Mouse (Mus musculus): ENCODE measurements around the gene Ptprh.
"Not testable (repeated sequence)": the region's sequence is repeated elsewhere in the genome, so short reads cannot be mapped to it uniquely, and the experiment has no call there.

Ptprh gene

DNA sequence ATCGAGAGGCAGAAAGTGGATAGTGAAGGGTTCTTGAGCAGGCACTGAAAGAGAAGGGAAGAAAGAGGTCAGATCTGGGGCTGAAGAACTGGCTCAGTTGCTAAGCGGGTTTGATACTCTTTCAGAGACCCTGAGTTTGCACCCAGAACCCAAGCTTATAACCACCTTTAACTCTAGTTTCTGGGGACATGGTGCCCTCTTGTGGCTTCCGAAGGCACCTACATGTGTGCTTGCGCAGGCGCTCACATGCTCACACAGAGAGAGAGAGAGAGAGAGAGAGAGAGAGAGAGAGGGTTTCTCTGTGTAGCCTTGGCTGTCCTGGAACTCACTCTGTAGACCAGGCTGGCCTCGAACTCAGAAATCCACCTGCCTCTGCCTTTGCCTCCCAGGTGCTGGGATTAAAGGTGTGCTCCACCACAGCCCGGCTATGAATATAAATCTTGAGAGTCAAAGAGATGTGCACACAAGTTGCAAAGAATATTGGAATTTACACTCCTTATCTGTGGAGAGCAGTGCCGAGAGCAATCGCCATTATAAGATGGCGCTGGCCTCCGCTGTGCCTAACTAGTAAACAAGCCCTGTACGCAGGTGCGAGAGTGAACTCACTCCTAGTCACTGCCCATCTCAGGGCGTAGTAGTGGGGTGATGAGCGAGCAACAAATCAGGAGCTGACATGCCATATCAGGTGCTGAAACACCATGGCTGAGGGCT lies 79.5 kb downstream of the Ptprh start, which contains the start of gene Tnni3:
TSS of gene Tnni3 (minus strand) at position 18 of the 711 bp plus-strand sequence.
- DNase-seq (ENCODE audit: extremely low spot score, low read depth, low spot score) = not testable (repeated sequence)

GRCm38 (mm10) chr7:4523205-4524130 lies 80.4 kb downstream of the Ptprh start:
- DNase-seq (ENCODE audit: extremely low spot score, low read depth, low spot score) = no peak

DNA sequence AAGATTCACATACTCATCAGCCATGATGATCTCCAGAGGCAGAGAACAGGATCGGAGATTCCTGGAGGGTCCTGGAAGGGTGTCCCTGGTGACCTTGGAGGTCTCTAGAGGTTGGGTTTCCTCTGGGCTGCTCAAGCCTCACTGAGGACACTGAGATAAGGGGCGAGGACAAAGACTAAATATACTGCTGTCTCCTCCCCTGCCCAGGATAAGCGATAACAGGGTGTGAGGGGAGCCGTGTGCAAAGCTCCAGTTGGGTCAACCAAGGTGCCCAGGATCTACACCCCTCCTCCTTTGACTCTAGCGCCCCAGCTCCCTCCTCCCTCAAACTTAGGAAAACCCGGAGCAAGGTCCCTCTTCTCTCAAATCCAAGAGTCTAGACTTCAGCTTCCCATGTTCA lies 81.5 kb downstream of the Ptprh start:
- DNase-seq (ENCODE audit: extremely low spot score, low read depth, low spot score) = no peak

DNA sequence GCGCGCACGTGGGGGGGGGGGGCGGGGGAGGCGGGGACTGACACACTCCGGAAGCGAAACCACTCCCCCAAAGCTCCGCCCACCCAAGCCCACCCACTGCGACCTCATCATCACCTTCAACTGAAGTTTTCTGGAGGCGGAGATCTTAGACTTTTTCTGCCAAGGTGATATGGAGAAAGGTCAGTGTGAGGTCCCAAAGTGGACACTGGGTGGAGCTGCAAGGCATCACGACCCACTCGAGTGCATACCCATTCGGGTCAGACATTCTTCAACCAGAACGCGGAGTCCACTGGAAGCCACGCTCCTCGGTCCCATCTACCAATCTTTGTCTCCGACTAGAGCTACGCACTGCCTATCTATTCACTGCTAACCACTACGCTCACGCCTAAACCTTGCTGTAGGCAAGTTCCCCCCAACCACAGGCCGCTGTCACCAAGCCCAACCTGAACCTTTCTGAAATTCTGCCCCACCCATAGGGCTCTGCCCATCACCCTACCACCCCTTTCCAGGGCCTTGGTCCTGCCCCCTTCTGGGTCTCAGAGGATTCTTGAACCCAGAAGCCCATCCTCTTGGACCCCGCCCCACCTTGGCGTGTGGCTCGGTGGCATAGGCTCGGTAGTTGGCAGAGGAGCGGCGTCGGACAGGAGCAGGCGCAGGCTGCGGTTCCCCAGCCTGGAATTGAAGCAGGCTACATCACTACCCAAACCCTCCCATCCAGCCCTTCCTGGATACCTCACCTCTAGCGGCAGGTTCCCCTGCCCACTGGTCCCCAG lies 82.4 kb downstream of the Ptprh start:
- no peak for DNase-seq (ENCODE audit: extremely low spot score, low read depth, low spot score)

DNA sequence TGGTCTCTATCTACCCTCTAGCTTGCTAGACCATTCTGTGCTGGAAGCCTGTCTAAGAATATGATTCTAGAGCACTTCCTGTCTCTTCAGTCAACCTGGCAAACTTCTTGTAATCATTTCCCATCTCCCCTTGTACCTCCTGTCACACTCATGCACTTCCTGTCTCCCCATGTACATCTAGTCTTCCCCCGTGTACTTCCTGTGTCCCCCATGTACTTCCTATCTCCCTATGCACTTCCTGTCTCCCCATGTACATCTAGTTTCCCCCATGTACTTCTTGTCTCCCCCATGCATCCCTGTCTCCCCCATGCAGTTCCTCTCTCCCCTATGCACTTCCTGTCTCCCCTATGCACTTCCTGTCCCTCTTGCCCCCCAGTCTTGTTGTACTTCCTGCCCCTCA lies 85.4 kb downstream of the Ptprh start:
- no peak for DNase-seq (ENCODE audit: extremely low spot score, low read depth, low spot score)

- no peak for DNase-seq (ENCODE audit: extremely low spot score, low read depth, low spot score)
Observed at GRCm38 (mm10) chr7:4516332-4517050, 87.3 kb downstream of the Ptprh start, which contains the start of gene Tnnt1. Tnnt1 (minus strand) TSS chr7:4516382.

DNA sequence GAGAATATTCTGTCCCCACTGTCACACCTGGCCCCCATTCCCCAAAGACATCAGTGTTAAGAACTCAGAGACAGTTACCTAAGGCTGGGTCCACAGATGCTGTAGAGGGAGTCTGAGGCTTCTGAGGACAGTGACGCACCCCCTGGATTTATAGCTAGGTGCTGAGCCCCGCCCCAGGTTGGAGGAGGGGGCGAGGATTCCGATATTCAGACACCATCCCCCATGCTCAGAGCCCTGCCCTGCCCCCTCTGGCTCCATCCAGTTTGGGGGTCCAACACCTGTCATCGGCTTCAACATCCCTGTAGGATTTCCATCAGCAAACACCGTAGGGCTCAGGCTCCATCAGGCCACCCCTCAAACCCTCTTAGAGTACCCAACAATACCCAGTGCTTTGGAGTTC lies 88.0 kb downstream of the Ptprh start:
- no peak for DNase-seq (ENCODE audit: extremely low spot score, low read depth, low spot score)

GRCm38 (mm10) chr7:4513829-4514712 lies 89.8 kb downstream of the Ptprh start:
- no peak for DNase-seq (ENCODE audit: extremely low spot score, low read depth, low spot score)

- DNase-seq (ENCODE audit: extremely low spot score, low read depth, low spot score) = no peak
Observed at GRCm38 (mm10) chr7:4513236-4513635, 90.6 kb downstream of the Ptprh start.

GRCm38 (mm10) chr7:4511489-4512224 lies 92.2 kb downstream of the Ptprh start:
- DNase-seq (ENCODE audit: extremely low spot score, low read depth, low spot score) = no peak

- no peak for DNase-seq (ENCODE audit: extremely low spot score, low read depth, low spot score)
Observed at GRCm38 (mm10) chr7:4509863-4510608, 93.8 kb downstream of the Ptprh start.

GRCm38 (mm10) chr7:4508739-4509116 lies 95.1 kb downstream of the Ptprh start:
- no peak for DNase-seq (ENCODE audit: extremely low spot score, low read depth, low spot score)

DNA sequence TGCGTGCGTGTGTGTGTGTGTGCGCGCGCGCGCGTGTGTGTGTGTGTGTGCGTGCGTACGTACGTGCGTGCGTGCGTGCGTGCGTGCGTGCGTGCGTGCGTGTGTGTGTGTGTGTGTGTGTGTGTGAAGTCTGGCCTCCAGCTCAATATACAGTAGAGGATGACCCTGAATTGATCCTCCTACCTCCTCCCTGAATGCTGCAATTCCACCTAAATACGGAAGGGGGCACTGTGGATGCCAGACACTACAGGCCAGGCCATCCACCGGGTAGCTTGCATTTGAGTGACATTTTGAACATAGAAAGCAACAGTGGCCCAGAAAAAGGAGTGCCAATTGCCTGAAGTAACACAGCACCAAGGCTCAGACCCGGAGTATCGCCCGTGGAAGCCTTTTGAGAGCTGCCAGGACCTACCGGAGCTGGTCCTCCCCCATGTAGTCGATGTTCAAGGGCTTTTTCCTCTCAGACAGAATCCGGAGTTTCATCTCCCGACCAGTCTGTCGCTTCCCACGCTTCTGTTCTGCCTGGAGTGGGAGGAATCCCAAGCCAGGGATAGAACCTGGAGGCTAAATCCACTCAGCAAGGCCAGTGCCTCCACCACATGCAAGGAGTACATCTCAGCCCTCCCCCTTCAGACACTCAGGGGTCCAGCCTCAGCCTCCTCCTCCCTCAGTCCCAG lies 95.6 kb downstream of the Ptprh start:
- DNase-seq (ENCODE audit: extremely low spot score, low read depth, low spot score) = no peak

- no peak for DNase-seq (ENCODE audit: extremely low spot score, low read depth, low spot score)
Observed at GRCm38 (mm10) chr7:4507220-4507619, 96.6 kb downstream of the Ptprh start.

DNA sequence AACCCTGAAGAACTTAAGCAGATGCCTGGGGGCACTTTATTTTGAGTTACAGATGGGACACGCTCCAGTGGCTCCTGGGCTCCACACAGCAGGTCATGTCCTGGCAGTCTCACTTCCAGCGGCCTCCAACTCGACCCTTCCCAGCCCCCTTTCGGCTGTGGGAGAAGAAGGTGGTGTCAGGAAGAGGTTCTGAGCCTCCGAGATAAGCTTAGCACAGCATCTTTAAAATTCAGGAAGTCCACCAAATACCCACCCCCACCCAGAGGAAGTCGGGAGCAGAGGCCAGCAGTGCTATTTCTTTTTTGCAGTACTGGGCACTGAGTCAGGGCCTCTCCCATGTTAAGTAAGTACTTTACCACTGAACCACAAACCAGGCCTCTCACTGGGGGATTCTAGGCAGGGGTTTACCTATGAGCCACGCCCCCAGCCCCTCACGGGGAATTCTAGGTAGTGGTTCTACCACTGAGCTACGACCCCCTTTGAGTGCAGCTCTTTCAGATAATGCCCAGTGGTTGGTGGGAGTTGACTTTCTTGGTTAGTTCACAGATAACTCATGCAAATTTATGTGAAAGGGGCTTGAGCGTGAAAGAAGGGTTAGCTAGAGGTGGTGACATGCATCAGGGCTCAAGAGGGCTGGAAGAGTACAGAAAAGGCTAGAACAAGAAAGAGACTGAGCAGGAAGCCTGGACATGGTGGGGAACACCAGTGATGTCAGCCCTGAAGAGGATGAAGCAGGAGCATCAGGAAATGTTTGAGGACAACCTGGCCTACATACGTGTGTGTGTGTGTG lies 99.0 kb downstream of the Ptprh start:
- DNase-seq (ENCODE audit: extremely low spot score, low read depth, low spot score) = no peak

DNA sequence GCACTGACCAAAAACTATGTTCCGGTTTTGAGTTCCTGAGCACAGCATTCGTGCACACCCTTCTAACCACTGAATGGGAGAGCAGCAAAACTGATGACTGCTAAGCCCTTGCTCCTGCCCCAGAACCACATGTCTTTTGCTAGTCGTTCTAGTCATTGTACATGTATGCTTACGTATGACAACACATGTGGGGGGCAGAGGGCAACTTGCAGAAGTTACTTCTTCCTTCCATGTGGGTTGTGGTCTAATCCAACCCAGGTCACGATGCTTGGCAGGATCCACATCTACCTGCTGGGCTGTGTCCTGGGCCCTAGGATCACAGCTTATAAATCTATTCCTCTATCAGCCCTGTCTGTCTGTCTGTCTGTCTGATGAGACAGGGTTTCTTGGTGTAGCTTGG lies 100.0 kb downstream of the Ptprh start:
- no peak for DNase-seq (ENCODE audit: extremely low spot score, low read depth, low spot score)

GRCm38 (mm10) chr7:4503100-4503499 lies 100.7 kb downstream of the Ptprh start:
- no peak for DNase-seq (ENCODE audit: extremely low spot score, low read depth, low spot score)

Measured in hindlimb bud, embryonic 11.5 days (tissue).